Mouse (Mus musculus) retina, embryonic 14.5 days (tissue): ENCODE data around the gene Clic1.
A peak's percentile ranks its signal among the peaks of the same experiment; 100 is the strongest.

ENCODE experiments used
- DNase-seq: peaks from one replicate; pipeline ENCODE4 v3.0.0-alpha.2; 2015; ENCODE audit warnings: low spot score

Clic1 gene

DNA sequence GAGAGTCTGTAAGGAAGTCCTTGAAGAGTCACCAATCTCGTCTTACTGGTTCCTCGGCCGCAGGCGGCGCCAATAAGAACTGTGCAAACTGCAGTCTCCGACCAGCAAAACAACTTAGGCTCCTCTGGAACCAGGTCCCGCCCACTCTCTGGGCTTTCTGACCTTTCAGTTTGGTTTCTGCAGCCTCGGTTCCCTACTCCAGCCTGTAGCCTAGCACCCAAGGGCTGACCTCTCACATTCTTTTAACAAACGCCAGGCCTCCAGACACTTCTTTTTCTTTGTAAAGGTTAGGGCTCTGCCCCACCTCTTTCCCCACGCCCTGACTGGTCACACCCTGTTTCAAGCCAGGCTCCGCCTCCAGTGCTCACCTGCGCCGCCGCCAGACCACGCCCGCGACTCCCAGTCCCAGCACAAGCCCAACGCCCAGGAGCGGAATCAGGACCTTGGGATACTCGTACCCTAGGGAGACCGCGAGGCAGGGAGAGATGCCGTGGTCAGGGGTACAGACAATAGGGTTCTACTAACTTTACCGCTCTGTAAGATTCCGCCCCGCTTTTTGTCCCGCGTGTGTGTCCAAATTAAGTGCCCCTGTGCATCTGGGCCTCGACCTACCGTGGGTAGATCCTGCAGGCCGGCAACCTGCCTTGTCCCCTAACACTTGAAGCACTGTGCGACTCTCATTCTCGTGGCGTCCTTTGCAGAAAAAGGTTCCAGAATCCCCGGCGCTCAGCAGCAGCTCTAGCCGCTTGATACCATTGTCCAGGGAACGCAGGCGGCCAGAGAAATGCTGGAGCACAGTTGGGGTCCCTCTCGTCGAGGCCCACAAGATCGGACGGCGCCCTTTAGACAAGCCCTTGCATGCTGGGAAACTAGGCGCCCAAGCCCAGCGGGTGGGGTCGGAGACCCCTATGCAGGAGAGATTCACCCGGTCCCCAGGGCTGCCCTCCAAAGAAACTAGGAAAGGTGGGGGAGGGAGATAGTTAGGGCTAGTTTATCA is 15.5 kb downstream of the Clic1 start, which contains the start of gene Ly6g6c:
Gene Ly6g6c (plus strand): TSS at position 438 of the 997 bp plus-strand sequence.
- peak; percentile 53 for DNase-seq

DNA sequence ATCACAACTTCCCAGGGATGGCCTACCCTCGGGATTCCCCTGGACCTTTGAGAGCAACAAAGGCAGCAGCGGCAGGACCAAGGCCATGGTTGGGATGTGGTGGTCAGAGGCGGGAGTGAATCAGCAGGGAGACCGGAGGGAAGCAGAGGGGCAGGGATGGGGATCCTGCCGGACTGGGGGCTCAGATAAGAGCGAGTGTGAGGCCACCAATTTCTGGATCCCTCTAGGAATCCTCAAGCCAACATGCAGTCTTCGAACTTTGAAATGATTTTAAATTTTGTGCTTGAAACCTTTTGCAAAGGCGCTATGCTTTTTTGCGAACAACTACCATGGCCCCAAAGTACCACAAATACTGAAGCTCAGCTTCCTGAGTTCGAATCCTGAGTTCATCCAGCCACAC is 16.3 kb downstream of the Clic1 start, which contains the start of gene Mpig6b:
Gene Mpig6b (minus strand): TSS at position 101 of the 400 bp plus-strand sequence.
- DNase-seq, result no peak

GRCm38 (mm10) chr17:35068213-35068914 is 18.6 kb downstream of the Clic1 start:
- no peak for DNase-seq

DNA sequence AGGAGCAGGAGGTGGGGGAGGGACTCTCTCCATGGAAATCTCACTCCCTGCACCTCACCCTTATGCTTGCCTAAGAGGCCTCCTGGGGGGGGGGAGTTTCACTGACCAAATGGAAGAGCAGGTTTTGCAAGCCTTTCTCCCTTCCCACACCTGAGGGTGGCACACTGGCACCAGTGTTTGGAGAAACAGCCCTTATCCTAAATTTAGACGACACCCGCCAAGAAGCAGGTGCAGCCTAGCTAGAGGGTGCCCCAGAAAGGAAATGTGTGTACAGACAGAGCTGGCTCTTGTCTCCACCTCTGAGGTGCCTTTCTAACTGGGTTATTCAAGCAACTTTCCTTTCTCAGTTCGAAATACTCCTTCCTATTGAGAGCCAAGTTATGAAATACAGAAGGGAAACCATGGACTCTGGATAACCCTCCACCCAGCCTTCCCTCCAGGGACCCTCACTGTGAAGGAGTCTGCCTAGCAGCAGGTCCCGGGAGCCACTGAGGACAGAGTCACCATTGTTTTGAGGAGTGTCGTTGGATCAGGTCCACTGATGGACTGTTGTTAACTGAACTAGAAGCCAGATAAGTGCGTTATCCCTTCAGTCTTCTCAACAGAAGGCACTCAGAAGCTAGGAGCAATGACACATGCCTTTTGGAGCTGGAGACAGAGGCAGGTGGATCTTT is 20.9 kb downstream of the Clic1 start:
- DNase-seq, result no peak

GRCm38 (mm10) chr17:35071454-35071853 is 21.7 kb downstream of the Clic1 start:
- DNase-seq, result no peak

- no peak for DNase-seq
These were observed 24.3 kb downstream of the Clic1 start for GRCm38 (mm10) chr17:35074097-35074496.

DNA sequence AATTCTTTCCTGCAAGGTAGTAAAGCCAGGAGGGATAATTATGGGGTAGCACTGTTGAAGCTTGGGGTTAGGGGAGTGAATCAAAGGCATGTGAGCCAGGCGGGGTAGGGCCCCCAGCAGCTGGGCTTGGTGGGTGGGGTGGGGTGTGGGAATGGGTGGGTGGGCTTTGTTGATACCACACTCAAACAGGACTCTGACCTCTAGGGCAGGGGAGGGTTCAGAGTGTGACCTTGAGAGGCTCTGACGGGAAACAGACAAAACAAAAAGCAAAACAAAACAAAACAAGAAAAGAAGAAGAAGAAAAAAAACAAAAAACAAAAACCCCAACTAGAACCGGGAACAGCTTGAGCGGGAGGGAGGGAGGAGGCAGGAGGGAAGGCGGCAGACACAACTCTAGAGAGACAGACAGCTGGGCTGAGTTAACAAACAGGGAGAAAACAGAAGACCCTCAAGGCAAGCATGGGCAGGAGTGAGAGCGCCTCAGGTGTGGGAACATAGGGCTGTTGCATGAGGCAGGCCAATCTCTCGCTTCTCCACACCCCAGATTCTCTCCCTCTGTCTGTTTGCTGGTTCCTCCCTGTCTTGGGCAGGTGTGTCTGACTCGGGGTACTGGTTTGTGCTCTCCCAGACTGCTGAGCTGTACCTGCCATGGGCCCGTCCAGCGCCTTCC is 26.9 kb downstream of the Clic1 start, which contains the start of gene Ly6g6e:
Gene Ly6g6e (plus strand): TSS at position 396 of the 670 bp plus-strand sequence.
- DNase-seq, result no peak

GRCm38 (mm10) chr17:35077285-35077684 is 27.5 kb downstream of the Clic1 start:
- DNase-seq, result no peak

- DNase-seq, result peak; percentile 65
These were observed 28.0 kb downstream of the Clic1 start, which contains the start of gene Ly6g6d for GRCm38 (mm10) chr17:35077786-35078233. Gene Ly6g6d (minus strand): TSS chr17:35078065.

DNA sequence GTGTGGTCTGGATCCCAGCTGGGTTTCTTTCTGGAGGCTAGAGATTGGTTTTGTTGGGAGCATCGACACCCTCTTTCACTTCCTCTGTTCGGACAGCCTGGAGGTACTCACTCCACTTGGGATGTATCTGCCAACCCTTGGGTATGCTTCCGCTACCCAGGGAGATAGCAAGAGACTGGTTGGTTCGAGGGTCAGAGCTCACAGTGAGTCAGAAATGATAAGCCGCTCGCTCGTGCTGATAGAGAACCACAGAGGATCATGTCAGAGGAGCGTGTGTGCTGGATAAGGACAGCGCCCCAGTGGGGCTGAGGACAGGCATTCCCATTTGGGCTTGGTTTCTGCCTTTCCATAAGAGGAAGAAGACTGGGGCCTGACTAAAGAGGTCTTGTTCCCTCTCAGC is 30.0 kb downstream of the Clic1 start:
- DNase-seq, result no peak

- DNase-seq, result no peak
These were observed 30.5 kb downstream of the Clic1 start for GRCm38 (mm10) chr17:35080248-35080647.

DNA sequence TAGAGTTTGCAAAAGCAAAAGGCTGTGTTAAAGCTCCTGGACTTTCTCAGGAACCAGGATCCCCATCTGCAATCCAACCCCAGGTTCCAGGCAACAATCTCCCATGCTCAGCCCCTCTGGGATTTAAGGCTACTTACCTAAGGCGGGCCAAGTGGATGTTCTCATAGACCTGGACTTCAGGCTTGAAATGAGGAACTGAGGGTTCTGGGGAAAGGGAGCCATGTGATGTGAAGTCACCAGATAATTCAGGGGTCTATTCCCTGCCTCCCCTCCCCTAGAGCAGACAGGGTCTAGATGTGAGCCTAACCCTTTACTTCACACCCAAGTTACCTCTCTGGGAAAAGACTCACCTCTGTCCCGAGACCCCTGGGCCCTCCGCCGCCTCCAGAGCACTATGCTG is 30.9 kb downstream of the Clic1 start:
- no peak for DNase-seq

DNA sequence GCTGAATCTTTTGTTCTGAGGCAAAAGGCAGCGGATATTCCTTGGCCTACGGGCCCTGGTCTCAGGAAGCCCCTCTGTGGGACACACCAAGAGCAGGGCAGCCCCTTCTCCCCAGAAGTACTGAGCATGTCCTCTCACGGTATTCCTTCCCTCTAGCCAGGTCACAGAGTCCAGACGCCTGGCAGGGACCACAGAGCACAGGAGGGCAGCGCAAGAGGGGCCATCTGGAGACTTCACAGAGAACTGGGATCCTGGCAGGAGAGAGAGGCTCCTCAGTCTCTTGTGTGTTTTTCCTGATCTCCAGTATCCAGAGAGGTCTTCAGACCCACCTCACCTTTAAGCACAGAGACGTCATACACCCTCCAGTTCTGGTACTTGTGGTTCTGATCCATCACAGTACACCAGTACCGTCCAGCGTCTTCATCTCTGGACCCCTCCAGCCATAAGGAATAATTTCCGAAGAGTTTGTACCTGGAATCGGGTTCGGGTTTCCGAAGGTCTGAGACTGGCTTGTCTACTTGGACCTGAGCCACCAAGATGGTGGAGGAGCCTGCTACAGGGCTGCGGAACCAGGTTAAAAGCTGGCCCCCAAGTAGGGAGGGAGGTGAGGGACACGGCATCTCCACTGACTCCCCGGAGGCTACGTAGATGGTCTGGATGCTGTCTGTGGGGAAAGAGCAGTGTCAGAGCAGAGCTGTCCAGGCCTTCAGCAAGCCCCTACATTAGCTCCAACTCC is 33.2 kb downstream of the Clic1 start:
- DNase-seq, result no peak

DNA sequence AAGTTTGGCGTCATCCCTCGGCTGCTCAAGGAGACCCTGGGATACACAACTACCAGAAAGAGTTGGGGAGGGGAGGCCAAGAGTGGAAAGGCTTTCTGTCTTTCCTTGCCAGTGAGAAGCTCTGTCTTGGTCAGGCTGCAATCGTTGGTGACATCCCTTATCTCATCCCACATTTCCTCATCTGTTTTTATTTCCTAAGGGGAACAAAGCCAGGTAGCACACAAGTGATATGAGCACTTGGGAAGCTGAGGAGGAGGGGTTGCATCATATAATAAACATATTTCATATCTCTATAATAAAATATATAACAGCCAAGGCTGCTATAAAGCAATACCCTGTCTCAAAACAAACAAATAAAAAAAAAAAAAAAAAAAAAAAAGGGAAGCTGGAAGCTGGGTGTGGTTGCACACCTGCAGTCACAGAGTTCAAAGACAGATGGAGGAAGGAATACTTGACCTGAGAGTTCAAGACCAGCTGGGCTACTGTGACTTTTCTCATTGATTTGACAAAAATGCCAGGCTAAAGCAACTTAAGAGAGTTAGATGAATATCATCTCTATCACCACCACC is 34.2 kb downstream of the Clic1 start:
- no peak for DNase-seq

DNA sequence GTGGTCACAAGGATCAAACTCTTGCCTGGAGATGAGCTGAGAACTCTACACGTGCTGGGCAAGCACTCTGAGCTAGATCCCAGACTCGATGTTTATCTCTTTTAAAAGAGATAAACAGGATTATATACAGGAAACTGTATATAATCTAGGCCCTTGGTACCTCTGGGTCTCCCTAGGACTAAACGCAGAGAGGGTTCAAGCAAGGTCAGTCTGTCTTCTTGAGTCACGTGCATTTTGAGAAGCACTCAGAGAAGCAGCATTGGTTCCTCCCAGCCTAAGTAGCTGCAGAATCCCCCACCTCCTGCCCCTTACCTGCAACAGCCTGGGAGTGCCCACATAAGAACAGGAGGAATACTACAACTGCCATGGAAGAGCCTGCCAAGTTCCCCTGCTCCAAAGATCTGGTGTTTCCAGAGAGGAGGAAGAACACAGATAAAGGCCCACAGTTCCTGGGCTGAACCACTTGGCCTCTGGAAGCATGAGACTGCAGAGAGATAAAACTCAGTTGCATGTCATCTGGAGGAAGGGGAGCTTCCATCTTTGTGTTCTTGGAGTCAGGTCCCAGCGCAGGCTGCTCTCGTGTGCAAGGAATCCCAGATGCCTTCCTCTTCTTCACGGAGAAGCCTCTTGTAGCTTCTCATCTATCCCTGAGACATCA is 35.6 kb downstream of the Clic1 start, which contains the start of gene Ly6g6f:
Gene Ly6g6f (minus strand): TSS at position 403 of the 658 bp plus-strand sequence.
- no peak for DNase-seq

GRCm38 (mm10) chr17:35088151-35088550 is 38.4 kb downstream of the Clic1 start:
- no peak for DNase-seq

GRCm38 (mm10) chr17:35088825-35089644 is 39.3 kb downstream of the Clic1 start, which contains the start of gene Abhd16a:
Gene Abhd16a (plus strand): TSS chr17:35089263.
- DNase-seq, result peak; percentile 93

GRCm38 (mm10) chr17:35090166-35090932 is 40.6 kb downstream of the Clic1 start:
- DNase-seq, result no peak
